Mouse (Mus musculus) midbrain, embryonic 15.5 days (tissue): ENCODE results near the gene Mov10l1. TPM values are rescaled to one million over a fixed set of nuclear protein-coding genes. Genes with fewer than 3 reads are reported as not detected.

Source experiments
- ATAC-seq: fragments of 200-750 bp; cut with Nextera tagmentation; replicated peaks from 2 replicates; pipeline ENCODE4 v1.8.0; 2017; ENCODE audit warnings: moderate TSS enrichment
- H3K27ac ChIP-seq: fragments of 300-500 bp; sonication (generic); 2 replicates; pipeline ENCODE4 v1.5.1; 2015; ENCODE audit warnings: mild to moderate bottlenecking, inconsistent platforms
- H3K27me3 ChIP-seq: fragments of 300-500 bp; sonication (generic); replicated peaks from 2 replicates; pipeline ENCODE4 v1.6.1; 2015; ENCODE audit warnings: inconsistent platforms
- H3K36me3 ChIP-seq: fragments of 300-500 bp; sonication (generic); replicated peaks from 2 replicates; pipeline ENCODE4 v1.6.1; 2015; ENCODE audit warnings: inconsistent platforms
- H3K4me1 ChIP-seq: fragments of 300-500 bp; sonication (generic); 2 replicates; pipeline ENCODE4 v1.6.1; 2015; ENCODE audit warnings: inconsistent platforms
- H3K4me2 ChIP-seq: fragments of 300-500 bp; sonication (generic); 2 replicates; pipeline ENCODE4 v1.6.1; 2015; ENCODE audit warnings: inconsistent platforms, mild to moderate bottlenecking, moderate library complexity
- H3K4me3 ChIP-seq: fragments of 300-500 bp; sonication (generic); 2 replicates; pipeline ENCODE4 v1.5.1; 2015; ENCODE audit warnings: mild to moderate bottlenecking, inconsistent platforms
- H3K9ac ChIP-seq: fragments of 300-500 bp; sonication (generic); 2 replicates; pipeline ENCODE4 v1.6.1; 2015; ENCODE audit warnings: mild to moderate bottlenecking, inconsistent platforms
- H3K9me3 ChIP-seq: fragments of 300-500 bp; sonication (generic); 2 replicates; pipeline ENCODE4 v1.6.1; 2016; ENCODE audit warnings: inconsistent platforms
- WGBS: fragments of 180-500 bp; shearing (Covaris S2); methylation state at CpG from one replicate; pipeline ENCODE4 v1.1.7; 2015; ENCODE audit warnings: mixed read lengths; 5-methylcytosine and 5-hydroxymethylcytosine counted together
- polyA plus RNA-seq: library from polyadenylated mRNA; unstranded; fragments of >200 nt; fragmentation: Nextera tagmentation; extraction: Ambion mirVana; gene quantifications from 2 replicates; pipeline ENCODE4 v1.2.1, GENCODE M21; 2015

Mov10l1 gene
- polyA plus RNA-seq, 1 experiment from 2014 or later = not detected

GRCm38 (mm10) chr15:88972300-88972699 lies 10.4 kb upstream of the Mov10l1 start:
- H3K4me1 ChIP-seq = no peaks in the 10 kb centered on the region
- no peak overlapping the region for H3K4me3 ChIP-seq
- no peak for ATAC-seq
- H3K27ac ChIP-seq = no peak overlapping the region
- no peak overlapping the region for H3K9ac ChIP-seq
- whole genome bisulfite sequencing = 90% methylated on average over 4 of the region's 4 CpGs
- no peak overlapping the region for H3K4me2 ChIP-seq
- H3K36me3 ChIP-seq = no peaks in the 10 kb centered on the region
- H3K9me3 ChIP-seq = no peaks in the 10 kb centered on the region
- no peaks in the 10 kb centered on the region for H3K27me3 ChIP-seq

DNA sequence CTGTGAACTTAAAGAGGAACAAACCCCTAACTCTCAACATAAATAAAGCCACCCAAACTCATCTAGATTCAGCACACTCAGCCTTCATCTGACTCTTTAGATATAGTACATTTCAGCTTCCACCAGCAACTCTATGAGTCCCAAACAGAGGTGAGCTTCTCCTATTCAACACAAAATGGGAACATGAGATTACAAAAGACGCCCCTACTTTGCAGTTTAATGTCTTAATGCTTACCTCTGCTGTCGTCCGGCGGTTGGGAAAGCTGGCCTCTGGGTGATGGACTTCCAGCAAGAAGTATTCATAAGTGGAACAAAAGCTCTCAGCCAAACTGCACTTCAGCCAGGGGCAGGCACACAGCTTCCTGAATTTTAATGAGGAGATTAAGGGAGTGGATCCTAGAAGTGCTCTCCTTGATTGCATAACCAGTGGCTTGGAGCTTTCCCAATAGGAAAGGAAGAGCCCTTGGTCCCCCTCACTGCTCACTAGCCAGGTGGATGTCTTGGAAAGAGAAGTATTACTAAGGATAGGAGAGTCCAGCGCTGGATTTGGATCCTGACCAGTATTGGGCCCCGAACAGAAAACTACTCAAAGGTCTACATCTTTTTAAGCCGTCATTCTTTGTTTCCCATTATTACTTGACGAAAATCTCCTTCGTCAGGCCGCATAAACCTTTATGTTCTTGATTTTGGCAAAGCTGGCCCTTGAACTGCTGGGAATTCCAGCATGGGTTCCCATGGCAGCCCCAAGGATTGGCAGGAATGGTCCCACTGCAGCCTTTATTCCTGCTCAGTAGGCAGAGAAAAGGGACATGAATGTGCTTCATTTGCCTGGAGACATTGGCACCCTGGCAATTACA lies 4.2 kb upstream of the Mov10l1 start, which contains the start of gene Mlc1:
Gene Mlc1, minus strand, starts transcription at position 727 of the 857 bp plus-strand sequence.
- ATAC-seq = peak; percentile 71

GRCm38 (mm10) chr15:88979138-88979446 lies 3.6 kb upstream of the Mov10l1 start:
- no peak overlapping the region for H3K4me2 ChIP-seq
- 13% methylated on average over 3 of the region's 3 CpGs for WGBS
- no peaks in the 10 kb centered on the region for H3K4me1 ChIP-seq
- H3K27ac ChIP-seq = peak overlapping the region; percentile 10; the same call in 1 of the 2 replicates
- H3K36me3 ChIP-seq = no peaks in the 10 kb centered on the region
- no peaks in the 10 kb centered on the region for H3K27me3 ChIP-seq
- no peak overlapping the region for H3K9ac ChIP-seq
- no peak for ATAC-seq
- no peak overlapping the region for H3K4me3 ChIP-seq
- H3K9me3 ChIP-seq = no peaks in the 10 kb centered on the region

More for the DNA sequence above, 4.2 kb upstream of the Mov10l1 start, which contains the start of gene Mlc1:
- Histone ChIP-seq H3K9me3 (no peaks in the 10 kb centered on the region), H3K4me2 (no peak within 1 kb of the TSS), H3K9ac (no peak within 1 kb of the TSS), H3K27ac (peak within 1 kb of the TSS; percentile 36; the same call in 1 of the 2 replicates), H3K4me1 (no peaks in the 10 kb centered on the region), H3K27me3 (no peaks in the 10 kb centered on the region), H3K36me3 (no peaks in the 10 kb centered on the region), H3K4me3 (no peak within 1 kb of the TSS)
- 14% methylated on average over 10 of the region's 10 CpGs for WGBS

GRCm38 (mm10) chr15:88989236-88989635 lies 6.5 kb downstream of the Mov10l1 start:
- H3K9ac ChIP-seq = no peak overlapping the region
- no peak overlapping the region for H3K4me3 ChIP-seq
- H3K27me3 ChIP-seq = no peaks in the 10 kb centered on the region
- H3K27ac ChIP-seq = no peak overlapping the region
- no peaks in the 10 kb centered on the region for H3K4me1 ChIP-seq
- no peak overlapping the region for H3K4me2 ChIP-seq
- 81% methylated on average over 2 of the region's 2 CpGs for WGBS
- no peaks in the 10 kb centered on the region for H3K36me3 ChIP-seq
- no peak for ATAC-seq
- H3K9me3 ChIP-seq = no peaks in the 10 kb centered on the region

DNA sequence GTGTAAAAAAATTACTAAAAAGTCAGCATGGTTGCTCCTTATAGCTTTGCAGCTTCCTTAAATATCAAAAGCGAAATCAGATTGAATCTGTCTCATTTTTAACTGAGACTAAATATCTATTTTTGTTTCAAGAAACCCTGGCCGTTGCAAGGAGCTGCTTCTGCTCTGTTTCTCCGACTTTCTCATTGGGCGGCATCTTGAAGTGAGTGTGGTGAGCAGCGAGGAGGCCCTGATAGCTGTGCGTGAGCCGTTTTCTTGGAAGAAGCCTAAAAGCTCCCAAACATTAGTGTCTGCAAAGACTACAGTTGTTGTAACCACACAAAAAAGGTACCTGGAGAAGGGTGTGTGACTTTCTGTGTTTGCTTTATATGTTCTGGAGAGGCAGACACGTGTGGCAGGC lies 15.9 kb downstream of the Mov10l1 start:
- no peak overlapping the region for H3K9ac ChIP-seq
- H3K4me1 ChIP-seq = no peaks in the 10 kb centered on the region
- H3K27me3 ChIP-seq = no peaks in the 10 kb centered on the region
- H3K36me3 ChIP-seq = no peaks in the 10 kb centered on the region
- no peaks in the 10 kb centered on the region for H3K9me3 ChIP-seq
- H3K27ac ChIP-seq = no peak overlapping the region
- H3K4me2 ChIP-seq = no peak overlapping the region
- 78% methylated on average over 8 of the region's 8 CpGs for WGBS
- no peak for ATAC-seq
- no peak overlapping the region for H3K4me3 ChIP-seq

- ATAC-seq = no peak
- Histone ChIP-seq H3K27ac (no peak overlapping the region), H3K36me3 (no peaks in the 10 kb centered on the region), H3K4me2 (no peak overlapping the region), H3K9me3 (no peaks in the 10 kb centered on the region), H3K4me1 (no peaks in the 10 kb centered on the region), H3K27me3 (no peaks in the 10 kb centered on the region), H3K9ac (no peak overlapping the region), H3K4me3 (no peak overlapping the region)
- WGBS = 78% methylated on average over 2 of the region's 2 CpGs
Measured at GRCm38 (mm10) chr15:88999124-88999523, 16.4 kb downstream of the Mov10l1 start.

- no peak for ATAC-seq
- Histone ChIP-seq H3K27ac (no peak overlapping the region), H3K9ac (no peak overlapping the region), H3K4me3 (no peak overlapping the region), H3K4me1 (no peaks in the 10 kb centered on the region), H3K27me3 (no peaks in the 10 kb centered on the region), H3K36me3 (no peaks in the 10 kb centered on the region), H3K4me2 (no peak overlapping the region), H3K9me3 (no peaks in the 10 kb centered on the region)
- WGBS = 71% methylated on average over 2 of the region's 2 CpGs
Measured at GRCm38 (mm10) chr15:89000367-89000766, 17.7 kb downstream of the Mov10l1 start.

DNA sequence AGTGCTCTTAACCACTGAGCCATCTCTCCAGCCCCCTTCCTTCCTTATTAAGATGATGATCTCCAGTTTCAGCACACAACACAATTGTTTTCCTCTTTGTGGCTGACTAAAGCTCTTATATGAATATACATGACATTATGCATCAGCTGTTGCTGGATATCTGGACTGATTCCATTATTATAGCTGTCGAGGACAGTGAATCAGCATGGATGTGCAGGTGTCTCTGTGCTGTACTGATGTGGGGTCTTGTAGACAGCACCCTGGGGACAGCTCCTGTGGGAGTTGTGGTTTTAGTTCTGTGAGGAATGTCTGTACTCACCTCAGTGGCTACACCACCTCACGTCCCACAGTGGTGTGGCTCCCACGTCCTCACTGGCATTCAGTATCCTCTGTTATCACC lies 18.5 kb downstream of the Mov10l1 start:
- H3K27ac ChIP-seq = no peak overlapping the region

GRCm38 (mm10) chr15:89007002-89007401 lies 24.3 kb downstream of the Mov10l1 start:
- Histone ChIP-seq H3K27me3 (no peaks in the 10 kb centered on the region), H3K4me3 (no peak overlapping the region), H3K36me3 (no peaks in the 10 kb centered on the region), H3K4me2 (no peak overlapping the region), H3K9me3 (no peaks in the 10 kb centered on the region), H3K27ac (no peak overlapping the region), H3K9ac (no peak overlapping the region), H3K4me1 (no peaks in the 10 kb centered on the region)
- WGBS = 88% methylated on average over 7 of the region's 7 CpGs
- ATAC-seq = no peak

More for the DNA sequence above, 18.5 kb downstream of the Mov10l1 start:
- ATAC-seq = no peak
- Histone ChIP-seq H3K4me1 (no peaks in the 10 kb centered on the region), H3K4me3 (no peak overlapping the region), H3K27me3 (no peaks in the 10 kb centered on the region), H3K4me2 (no peak overlapping the region), H3K9ac (no peak overlapping the region), H3K9me3 (no peaks in the 10 kb centered on the region), H3K36me3 (no peaks in the 10 kb centered on the region)
- 67% methylated on average over 3 of the region's 3 CpGs for WGBS

- H3K36me3 ChIP-seq = no peaks in the 10 kb centered on the region
- H3K9ac ChIP-seq = no peak overlapping the region
- no peaks in the 10 kb centered on the region for H3K27me3 ChIP-seq
- H3K4me2 ChIP-seq = no peak overlapping the region
- WGBS = 89% methylated on average over 5 of the region's 5 CpGs
- no peaks in the 10 kb centered on the region for H3K9me3 ChIP-seq
- no peaks in the 10 kb centered on the region for H3K4me1 ChIP-seq
- no peak overlapping the region for H3K4me3 ChIP-seq
- no peak overlapping the region for H3K27ac ChIP-seq
- ATAC-seq = no peak
Measured at GRCm38 (mm10) chr15:89007781-89008180, 25.1 kb downstream of the Mov10l1 start.

GRCm38 (mm10) chr15:89016722-89017121 lies 34.0 kb downstream of the Mov10l1 start:
- Histone ChIP-seq H3K4me2 (no peak overlapping the region), H3K36me3 (no peaks in the 10 kb centered on the region), H3K4me1 (no peaks in the 10 kb centered on the region), H3K4me3 (no peak overlapping the region), H3K9ac (no peak overlapping the region), H3K9me3 (no peaks in the 10 kb centered on the region), H3K27ac (no peak overlapping the region), H3K27me3 (no peaks in the 10 kb centered on the region)
- ATAC-seq = no peak
- WGBS = 84% methylated on average over 3 of the region's 3 CpGs

- H3K4me1 ChIP-seq = no peaks in the 10 kb centered on the region
- no peaks in the 10 kb centered on the region for H3K27me3 ChIP-seq
- H3K9me3 ChIP-seq = no peaks in the 10 kb centered on the region
- no peak overlapping the region for H3K27ac ChIP-seq
- no peak overlapping the region for H3K9ac ChIP-seq
- H3K4me3 ChIP-seq = no peak overlapping the region
- no peaks in the 10 kb centered on the region for H3K36me3 ChIP-seq
- 81% methylated on average over 7 of the region's 7 CpGs for WGBS
- no peak for ATAC-seq
- no peak overlapping the region for H3K4me2 ChIP-seq
Measured at GRCm38 (mm10) chr15:89020085-89020484, 37.4 kb downstream of the Mov10l1 start.

GRCm38 (mm10) chr15:89020492-89020891 lies 37.8 kb downstream of the Mov10l1 start:
- Histone ChIP-seq H3K27ac (no peak overlapping the region), H3K9me3 (no peaks in the 10 kb centered on the region), H3K9ac (no peak overlapping the region), H3K36me3 (no peaks in the 10 kb centered on the region), H3K4me3 (no peak overlapping the region), H3K27me3 (no peaks in the 10 kb centered on the region), H3K4me2 (no peak overlapping the region), H3K4me1 (no peaks in the 10 kb centered on the region)
- 83% methylated on average over 7 of the region's 7 CpGs for WGBS
- no peak for ATAC-seq
